Mouse (Mus musculus) heart, postnatal 0 days (tissue): ENCODE data around the gene Slc1a4. TPM values are rescaled to one million over a fixed set of nuclear protein-coding genes. Genes with fewer than 3 reads are reported as not detected.

Experiments used
- ATAC-seq: fragments of 200-750 bp; cut with Nextera tagmentation; 2 replicates; pipeline ENCODE4 v1.8.0; 2017; ENCODE audit warnings: low read depth, moderate number of reproducible peaks, moderate library complexity; ENCODE audit not compliant: insufficient read depth
- DNase-seq: peaks from one replicate; pipeline ENCODE4 v3.0.0-alpha.2; 2016; ENCODE audit warnings: low spot score
- H3K27ac ChIP-seq: fragments of 300-500 bp; sonication (generic); 2 replicates; pipeline ENCODE4 v1.5.1; 2014; ENCODE audit warnings: low read depth, mild to moderate bottlenecking
- H3K27me3 ChIP-seq: fragments of 300-500 bp; sonication (generic); 2 replicates; pipeline ENCODE4 v1.6.1; 2014; ENCODE audit warnings: low read length, mixed read lengths; ENCODE audit not compliant: control insufficient read depth, insufficient read depth
- H3K36me3 ChIP-seq: fragments of 300-500 bp; sonication (generic); replicated peaks from 2 replicates; pipeline ENCODE4 v1.6.1; 2014; ENCODE audit warnings: low read length, mixed read lengths; ENCODE audit not compliant: control insufficient read depth, insufficient read depth
- H3K4me1 ChIP-seq: fragments of 300-500 bp; sonication (generic); 2 replicates; pipeline ENCODE4 v1.6.1; 2014; ENCODE audit warnings: antibody characterized with exemption; ENCODE audit not compliant: control insufficient read depth, insufficient read depth
- H3K4me2 ChIP-seq: fragments of 300-500 bp; sonication (generic); 2 replicates; pipeline ENCODE4 v1.6.1; 2014; ENCODE audit warnings: low read depth, mild to moderate bottlenecking, low read length, moderate library complexity
- H3K4me3 ChIP-seq: fragments of 300-500 bp; sonication (generic); 2 replicates; pipeline ENCODE4 v1.5.1; 2014; ENCODE audit warnings: low read depth, low read length
- H3K9ac ChIP-seq: fragments of 300-500 bp; sonication (generic); replicated peaks from 2 replicates; pipeline ENCODE4 v1.6.1; 2014; ENCODE audit warnings: low read depth, low read length, mixed read lengths
- H3K9me3 ChIP-seq: fragments of 300-500 bp; sonication (generic); replicated peaks from 2 replicates; pipeline ENCODE4 v1.6.1; 2016; ENCODE audit warnings: low read length; ENCODE audit not compliant: control insufficient read depth
- CTCF ChIP-seq: IDR thresholded peaks from 2 replicates; pipeline ENCODE4 v1.5.1; 2016; ENCODE audit warnings: antibody characterized with exemption, control low read depth, low read depth
- EP300 ChIP-seq: IDR thresholded peaks from 2 replicates; pipeline ENCODE4 v1.6.1; 2016; ENCODE audit warnings: antibody characterized with exemption, low read depth
- WGBS: fragments of 180-500 bp; shearing (Covaris S2); extraction: QIAGEN DNeasy Blood & Tissue Kit; methylation state at CpG from one replicate; pipeline ENCODE4 v1.1.7; 2014; 5-methylcytosine and 5-hydroxymethylcytosine counted together
- polyA plus RNA-seq: library from polyadenylated mRNA; unstranded; fragments of >200 nt; fragmentation: Nextera tagmentation; extraction: Ambion mirVana; gene quantifications from 2 replicates; pipeline ENCODE4 v1.2.1, GENCODE M21; 2015
- total RNA-seq: library from RNA; depleted of rRNA; stranded (reverse); fragments of >200 nt; gene quantifications from 2 replicates; pipeline ENCODE4 v1.2.3, GENCODE M21; 2014; ENCODE audit warnings: low replicate concordance

Gene Slc1a4
- total and polyA plus RNA-seq, 2 experiments from 2014 or later = 2.4 to 11.0 TPM

GRCm38 (mm10) chr11:20346369-20346768 is 13.9 kb upstream of the Slc1a4 start:
- no peak overlapping the region for H3K27ac ChIP-seq
- no peaks in the 10 kb centered on the region for H3K4me1 ChIP-seq
- no peaks in the 10 kb centered on the region for H3K27me3 ChIP-seq
- no peak for TF ChIP-seq CTCF
- TF ChIP-seq EP300 = no peak
- H3K4me3 ChIP-seq = no peak overlapping the region
- H3K4me2 ChIP-seq = no peak overlapping the region
- H3K36me3 ChIP-seq = no peaks in the 10 kb centered on the region
- WGBS = 78% methylated on average over 2 of the region's 2 CpGs
- DNase-seq = no peak
- ATAC-seq = no peak
- H3K9me3 ChIP-seq = no peaks in the 10 kb centered on the region
- no peak overlapping the region for H3K9ac ChIP-seq

DNA sequence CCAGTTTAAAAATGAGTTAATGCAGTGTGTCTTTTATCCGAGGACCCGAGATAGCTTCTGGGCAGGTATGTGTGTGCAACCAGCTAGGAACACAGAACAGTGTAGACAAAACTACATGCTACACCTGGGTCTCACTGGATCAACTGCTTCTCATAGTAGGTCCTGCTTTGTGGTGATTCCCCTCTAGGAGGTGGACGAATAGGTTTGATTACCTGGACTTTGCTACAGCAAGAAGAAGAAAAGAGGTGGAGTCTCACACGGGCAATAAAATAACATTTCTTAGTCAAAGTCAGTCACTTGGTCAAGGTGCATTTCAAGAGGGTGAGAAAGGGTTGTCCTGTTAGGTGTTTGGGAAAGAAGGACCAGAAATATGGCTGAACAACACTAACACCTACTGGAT is 11.4 kb upstream of the Slc1a4 start:
- H3K27me3 ChIP-seq = no peaks in the 10 kb centered on the region
- TF ChIP-seq CTCF (no peak), EP300 (no peak)
- no peak overlapping the region for H3K4me3 ChIP-seq
- no peaks in the 10 kb centered on the region for H3K4me1 ChIP-seq
- H3K9ac ChIP-seq = no peak overlapping the region
- 86% methylated on average over 4 of the region's 4 CpGs for WGBS
- no peak for DNase-seq
- no peak for ATAC-seq
- H3K4me2 ChIP-seq = no peak overlapping the region
- H3K36me3 ChIP-seq = no peaks in the 10 kb centered on the region
- no peak overlapping the region for H3K27ac ChIP-seq
- no peaks in the 10 kb centered on the region for H3K9me3 ChIP-seq

DNA sequence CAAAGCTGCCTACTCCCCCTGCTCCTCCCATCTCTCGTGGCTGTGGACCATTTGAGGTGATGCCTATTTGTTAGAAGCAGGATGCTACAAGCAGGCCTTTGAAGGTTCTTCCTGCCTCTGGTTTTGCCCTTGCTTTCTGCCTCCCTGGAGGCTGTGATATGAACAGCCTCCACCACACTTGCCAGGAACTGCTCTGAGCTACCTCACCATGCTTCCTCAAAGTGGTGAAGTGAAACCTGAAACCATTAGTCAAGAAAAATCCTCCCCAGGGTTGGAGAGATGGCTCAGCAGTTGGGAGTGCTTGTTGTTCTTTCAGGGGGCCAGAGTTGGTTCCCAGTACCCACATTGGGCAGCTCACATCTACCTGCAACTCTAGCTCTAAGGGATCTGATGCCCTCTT is 9.1 kb upstream of the Slc1a4 start:
- ATAC-seq = no peak
- H3K9ac ChIP-seq = no peak overlapping the region
- H3K9me3 ChIP-seq = no peaks in the 10 kb centered on the region

GRCm38 (mm10) chr11:20338703-20339102 is 6.2 kb upstream of the Slc1a4 start:
- no peak for TF ChIP-seq CTCF
- TF ChIP-seq EP300 = no peak

More for the DNA sequence above, 9.1 kb upstream of the Slc1a4 start:
- Histone ChIP-seq H3K4me2 (no peak overlapping the region), H3K4me3 (no peak overlapping the region), H3K4me1 (no peaks in the 10 kb centered on the region), H3K36me3 (no peaks in the 10 kb centered on the region), H3K27ac (no peak overlapping the region), H3K27me3 (no peaks in the 10 kb centered on the region)
- TF ChIP-seq EP300 (no peak), CTCF (no peak)
- 46% methylated on average over 1 of the region's 1 CpGs for WGBS
- DNase-seq = no peak

DNA sequence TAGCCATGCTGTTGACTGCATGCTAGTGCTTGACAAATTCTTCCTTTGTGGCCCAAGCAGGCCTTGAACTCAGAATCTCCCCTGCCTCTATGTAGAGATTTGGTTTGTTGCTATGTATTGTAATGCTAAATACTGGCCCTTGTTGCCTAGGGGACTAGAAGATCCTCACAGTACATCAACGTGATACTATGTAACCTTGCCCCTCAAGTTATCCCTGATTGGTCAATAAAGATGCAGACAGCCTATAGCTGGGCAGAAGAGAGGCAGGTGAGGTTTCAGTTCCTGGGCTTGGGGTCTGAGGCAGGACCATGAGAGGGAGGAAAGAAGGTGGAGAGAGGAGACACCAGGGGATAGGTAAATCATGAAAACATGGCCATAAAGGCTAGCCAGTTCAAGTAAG is 1.8 kb upstream of the Slc1a4 start:
- H3K4me2 ChIP-seq = no peak overlapping the region
- no peaks in the 10 kb centered on the region for H3K9me3 ChIP-seq
- H3K4me1 ChIP-seq = 0 out of 2 replicates have a peak, but pooled peaks cover 3% of the 10 kb centered on the region
- ATAC-seq (no peak), DNase-seq (no peak)
- H3K4me3 ChIP-seq = no peak overlapping the region
- WGBS = 36% methylated on average over 1 of the region's 1 CpGs
- no peak overlapping the region for H3K9ac ChIP-seq
- 0 out of 2 replicates have a peak, but pooled peaks cover 3% of the 10 kb centered on the region for H3K27me3 ChIP-seq
- H3K27ac ChIP-seq = no peak overlapping the region
- TF ChIP-seq CTCF (no peak), EP300 (no peak)
- H3K36me3 ChIP-seq = no peaks in the 10 kb centered on the region

More at GRCm38 (mm10) chr11:20338703-20339102, 6.2 kb upstream of the Slc1a4 start:
- H3K36me3 ChIP-seq = no peaks in the 10 kb centered on the region
- H3K4me3 ChIP-seq = no peak overlapping the region
- ATAC-seq (no peak), DNase-seq (no peak)
- H3K27ac ChIP-seq = no peak overlapping the region
- H3K27me3 ChIP-seq = no peaks in the 10 kb centered on the region
- no peaks in the 10 kb centered on the region for H3K4me1 ChIP-seq
- H3K9ac ChIP-seq = no peak overlapping the region
- H3K9me3 ChIP-seq = no peaks in the 10 kb centered on the region
- 89% methylated on average over 2 of the region's 2 CpGs for WGBS
- no peak overlapping the region for H3K4me2 ChIP-seq
